Mouse (Mus musculus): ENCODE measurements around the gene Exosc7. TPM values are rescaled to one million over a fixed set of nuclear protein-coding genes. Genes with fewer than 3 reads are reported as not detected.
A peak's percentile ranks its signal among the peaks of the same experiment; 100 is the strongest.

Exosc7 gene
- total RNA-seq, 1 experiment = 83.4 TPM

DNA sequence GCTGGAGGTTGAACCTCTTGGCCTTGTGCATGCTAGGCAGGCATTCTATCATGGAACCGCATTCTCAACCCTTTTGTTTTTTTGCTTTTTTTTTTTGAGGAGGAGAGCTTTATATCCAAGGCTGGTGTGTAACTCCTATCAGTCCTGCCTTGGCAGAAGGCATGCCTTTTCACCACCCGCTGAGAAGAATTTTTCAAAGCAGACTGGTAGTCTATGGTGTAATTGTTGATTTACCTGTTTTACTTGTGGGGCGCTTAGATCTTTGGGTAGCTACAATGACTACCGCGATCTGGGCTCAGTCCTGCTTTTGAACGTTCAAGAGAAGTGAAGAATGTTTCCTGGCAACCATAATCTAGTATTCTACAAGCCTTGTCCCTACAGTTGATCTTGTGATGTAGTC lies 916 bp downstream of the Exosc7 start:
- Histone ChIP-seq H3K36me3 (ENCODE audit: control insufficient read depth, insufficient read depth, low read length, poor library complexity, severe bottlenecking) (peaks cover 11% of the 10 kb centered on the region), H3K9me3 (ENCODE audit: control insufficient read depth, insufficient read depth, low read depth, low read length) (no peaks in the 10 kb centered on the region), H3K4me1 (ENCODE audit: control insufficient read depth in 2 of 2, insufficient read depth in 2 of 2, low read length in 2 of 2, poor library complexity in 1 of 2) (peaks cover 1 to 2% of the 10 kb centered on the region in 2 experiments; a peak in 1 of 4 replicates), H3K27ac (ENCODE audit: insufficient read depth, low read depth, low read length, poor library complexity, severe bottlenecking) (no peak overlapping the region), H3K9ac (ENCODE audit: insufficient read depth, low read depth, low read length, poor library complexity, severe bottlenecking) (peak overlapping the region; percentile 97; the same call in 1 of the 2 replicates), H3K4me3 (ENCODE audit: insufficient read depth in 1 of 2, low read depth in 1 of 2, low read length in 2 of 2, poor library complexity in 1 of 2, severe bottlenecking in 1 of 2) (peak overlapping the region; percentile 92 to 94)
- in situ Hi-C loops (cut with MboI; ENCODE audit: low sequenced_read_pairs in 2 of 2, unreplicated experiment in 2 of 2) = no loop called here
- no peak for TF ChIP-seq ZNF384 (IDR thresholded peaks at IDR 0.05; ENCODE audit: low read depth, low read length)
- no peak for TF ChIP-seq CHD2 (IDR thresholded peaks at IDR 0.05; ENCODE audit: low read depth, low read length)
- no peak for TF ChIP-seq MAFK (IDR thresholded peaks at IDR 0.05; ENCODE audit: insufficient read depth, low read depth, low read length)
- TF ChIP-seq HCFC1 (IDR thresholded peaks at IDR 0.05; ENCODE audit: borderline replicate concordance, insufficient read depth, low read length) = no peak
- no peak for TF ChIP-seq ZC3H11A (IDR thresholded peaks at IDR 0.05; ENCODE audit: borderline replicate concordance, low read depth, low read length)
- no peak for DNase-seq (ENCODE audit: low read depth, low spot score)

GRCm38 (mm10) chr9:123115566-123115965 lies 2.6 kb downstream of the Exosc7 start:
- peaks cover 22% of the 10 kb centered on the region for H3K36me3 ChIP-seq (ENCODE audit: control insufficient read depth, insufficient read depth, low read length, poor library complexity, severe bottlenecking)
- peaks cover 1 to 2% of the 10 kb centered on the region in 2 experiments; a peak in 1 of 4 replicates for H3K4me1 ChIP-seq (ENCODE audit: control insufficient read depth in 2 of 2, insufficient read depth in 2 of 2, low read length in 2 of 2, poor library complexity in 1 of 2)
- in situ Hi-C loops (cut with MboI; ENCODE audit: low sequenced_read_pairs in 2 of 2, unreplicated experiment in 2 of 2) = no loop called here
- H3K4me3 ChIP-seq (ENCODE audit: insufficient read depth in 1 of 2, low read depth in 1 of 2, low read length in 2 of 2, poor library complexity in 1 of 2, severe bottlenecking in 1 of 2) = no peak overlapping the region
- no peaks in the 10 kb centered on the region for H3K9me3 ChIP-seq (ENCODE audit: control insufficient read depth, insufficient read depth, low read depth, low read length)
- H3K27ac ChIP-seq (ENCODE audit: insufficient read depth, low read depth, low read length, poor library complexity, severe bottlenecking) = no peak overlapping the region
- no peak for TF ChIP-seq ZNF384 (IDR thresholded peaks at IDR 0.05; ENCODE audit: low read depth, low read length)
- TF ChIP-seq MAFK (IDR thresholded peaks at IDR 0.05; ENCODE audit: insufficient read depth, low read depth, low read length) = no peak
- TF ChIP-seq HCFC1 (IDR thresholded peaks at IDR 0.05; ENCODE audit: borderline replicate concordance, insufficient read depth, low read length) = no peak
- TF ChIP-seq ZC3H11A (IDR thresholded peaks at IDR 0.05; ENCODE audit: borderline replicate concordance, low read depth, low read length) = no peak
- no peak for TF ChIP-seq CHD2 (IDR thresholded peaks at IDR 0.05; ENCODE audit: low read depth, low read length)
- no peak overlapping the region for H3K9ac ChIP-seq (ENCODE audit: insufficient read depth, low read depth, low read length, poor library complexity, severe bottlenecking)
- no peak for DNase-seq (ENCODE audit: low read depth, low spot score)

DNA sequence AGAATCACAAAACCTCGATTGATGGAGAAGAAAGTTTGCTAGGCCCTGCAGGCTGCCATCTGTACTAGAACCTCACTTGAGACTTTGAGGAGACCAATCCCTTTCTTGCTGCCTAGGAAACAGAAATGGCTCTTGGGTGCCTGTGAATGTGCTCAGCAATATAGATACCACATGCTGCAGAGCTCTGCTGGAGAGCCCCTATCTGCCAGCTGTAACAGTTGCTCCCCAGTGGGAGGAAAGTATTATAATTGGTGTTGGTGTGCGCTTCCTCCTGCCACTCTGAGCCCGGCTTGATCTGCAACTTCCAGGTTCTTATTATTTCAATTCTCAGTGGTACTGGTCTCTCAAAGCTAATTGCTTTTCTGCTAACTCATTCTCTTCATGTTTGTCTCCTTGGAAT lies 10.0 kb downstream of the Exosc7 start:
- DNase-seq (ENCODE audit: low read depth, low spot score) = no peak
- Histone ChIP-seq H3K4me3 (ENCODE audit: insufficient read depth in 1 of 2, low read depth in 1 of 2, low read length in 2 of 2, poor library complexity in 1 of 2, severe bottlenecking in 1 of 2) (no peak overlapping the region), H3K36me3 (ENCODE audit: control insufficient read depth, insufficient read depth, low read length, poor library complexity, severe bottlenecking) (peaks cover 36% of the 10 kb centered on the region), H3K27ac (ENCODE audit: insufficient read depth, low read depth, low read length, poor library complexity, severe bottlenecking) (no peak overlapping the region), H3K9ac (ENCODE audit: insufficient read depth, low read depth, low read length, poor library complexity, severe bottlenecking) (no peak overlapping the region), H3K4me1 (ENCODE audit: control insufficient read depth in 2 of 2, insufficient read depth in 2 of 2, low read length in 2 of 2, poor library complexity in 1 of 2) (no peaks in the 10 kb centered on the region), H3K9me3 (ENCODE audit: control insufficient read depth, insufficient read depth, low read depth, low read length) (no peaks in the 10 kb centered on the region)
- TF ChIP-seq ZC3H11A (IDR thresholded peaks at IDR 0.05; ENCODE audit: borderline replicate concordance, low read depth, low read length) (no peak), MAFK (IDR thresholded peaks at IDR 0.05; ENCODE audit: insufficient read depth, low read depth, low read length) (no peak), HCFC1 (IDR thresholded peaks at IDR 0.05; ENCODE audit: borderline replicate concordance, insufficient read depth, low read length) (no peak), CHD2 (IDR thresholded peaks at IDR 0.05; ENCODE audit: low read depth, low read length) (no peak), ZNF384 (IDR thresholded peaks at IDR 0.05; ENCODE audit: low read depth, low read length) (no peak)
- in situ Hi-C loops (cut with MboI; ENCODE audit: low sequenced_read_pairs in 2 of 2, unreplicated experiment in 2 of 2) = no loop called here

DNA sequence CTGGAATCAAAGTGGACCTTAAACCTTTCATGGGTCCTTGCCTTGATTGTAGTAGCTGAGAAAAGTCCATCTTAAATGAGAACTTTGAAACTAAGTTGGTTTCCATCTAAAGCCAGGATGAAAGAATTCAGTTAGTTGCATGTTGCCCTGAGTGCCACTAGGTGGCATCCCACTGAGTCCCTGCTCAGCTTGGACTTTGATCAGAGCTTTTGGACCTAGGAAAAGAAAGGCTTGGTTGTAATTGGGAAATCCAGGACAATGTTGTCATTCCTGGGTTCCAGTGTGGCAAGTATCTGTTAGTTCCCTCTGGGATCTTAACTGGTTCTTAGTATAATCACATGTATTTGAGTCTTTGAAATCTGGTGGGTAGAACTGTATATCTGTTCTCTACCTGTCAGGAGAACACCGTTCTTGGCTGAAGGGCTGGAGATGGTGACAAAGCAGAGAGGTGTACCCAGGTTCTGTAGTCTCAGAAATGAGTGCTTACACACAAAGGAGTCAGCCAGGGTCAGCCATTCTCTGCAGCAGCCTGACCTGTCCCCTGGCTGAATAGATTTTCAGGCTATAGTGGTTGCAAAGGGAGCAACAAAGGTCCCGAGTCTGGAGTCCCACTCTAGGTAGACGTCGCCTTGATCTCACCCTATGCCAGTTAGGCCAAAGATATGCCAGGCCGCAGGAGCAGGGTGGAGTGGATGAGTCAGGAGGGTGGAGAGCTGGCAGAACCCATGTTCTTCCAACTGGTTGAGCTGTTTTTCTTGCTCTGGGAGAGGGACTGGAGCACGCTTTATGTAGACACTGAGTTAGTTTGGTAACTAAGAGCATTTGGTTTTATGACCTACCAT lies 10.8 kb downstream of the Exosc7 start:
- in situ Hi-C loops (cut with MboI; ENCODE audit: low sequenced_read_pairs in 2 of 2, unreplicated experiment in 2 of 2) = no loop called here

More for the DNA sequence above, 10.8 kb downstream of the Exosc7 start:
- no peak overlapping the region for H3K9ac ChIP-seq (ENCODE audit: insufficient read depth, low read depth, low read length, poor library complexity, severe bottlenecking)
- no peak for DNase-seq (ENCODE audit: low read depth, low spot score)
- H3K4me3 ChIP-seq (ENCODE audit: insufficient read depth in 1 of 2, low read depth in 1 of 2, low read length in 2 of 2, poor library complexity in 1 of 2, severe bottlenecking in 1 of 2) = no peak overlapping the region
- TF ChIP-seq CHD2 (IDR thresholded peaks at IDR 0.05; ENCODE audit: low read depth, low read length) (no peak), MAFK (IDR thresholded peaks at IDR 0.05; ENCODE audit: insufficient read depth, low read depth, low read length) (no peak), ZNF384 (IDR thresholded peaks at IDR 0.05; ENCODE audit: low read depth, low read length) (no peak), HCFC1 (IDR thresholded peaks at IDR 0.05; ENCODE audit: borderline replicate concordance, insufficient read depth, low read length) (no peak), ZC3H11A (IDR thresholded peaks at IDR 0.05; ENCODE audit: borderline replicate concordance, low read depth, low read length) (no peak)
- H3K9me3 ChIP-seq (ENCODE audit: control insufficient read depth, insufficient read depth, low read depth, low read length) = no peaks in the 10 kb centered on the region
- H3K4me1 ChIP-seq (ENCODE audit: control insufficient read depth in 2 of 2, insufficient read depth in 2 of 2, low read length in 2 of 2, poor library complexity in 1 of 2) = no peaks in the 10 kb centered on the region
- peaks cover 38% of the 10 kb centered on the region for H3K36me3 ChIP-seq (ENCODE audit: control insufficient read depth, insufficient read depth, low read length, poor library complexity, severe bottlenecking)
- H3K27ac ChIP-seq (ENCODE audit: insufficient read depth, low read depth, low read length, poor library complexity, severe bottlenecking) = no peak overlapping the region

Measured in ES-E14 (cell line).